Mouse (Mus musculus): ENCODE measurements around the gene Tmem123. TPM values are rescaled to one million over a fixed set of nuclear protein-coding genes. Genes with fewer than 3 reads are reported as not detected.

Gene Tmem123
- polyA plus RNA-seq, 1 experiment = 90.0 TPM

GRCm38 (mm10) chr9:7744156-7744555, 19.7 kb upstream of the Tmem123 start:
- DNase-seq (ENCODE audit: low read depth in 1 of 2, low spot score in 2 of 2) = no peak
- peak overlapping the region; percentile 91 for H3K27ac ChIP-seq (ENCODE audit: insufficient read depth, low read length)
- TF ChIP-seq CTCF (IDR thresholded peaks at IDR 0.05; ENCODE audit: extremely low read depth, insufficient read depth, insufficient read length, insufficient replicate concordance) (no peak), POLR2A (IDR thresholded peaks at IDR 0.05; ENCODE audit: low read depth, low read length) (no peak)
- no peaks in the 10 kb centered on the region for H3K36me3 ChIP-seq (ENCODE audit: control insufficient read depth, insufficient read depth, low read length)
- no peaks in the 10 kb centered on the region for H3K27me3 ChIP-seq (ENCODE audit: control insufficient read depth, insufficient read depth, low read length)
- WGBS = 54% methylated on average over 1 of the region's 1 CpGs
- peaks cover 17% of the 10 kb centered on the region for H3K4me1 ChIP-seq (ENCODE audit: control insufficient read depth, insufficient read depth, insufficient read length)
- no peak overlapping the region for H3K4me3 ChIP-seq (ENCODE audit: extremely low read depth, insufficient read depth, insufficient read length)

DNA sequence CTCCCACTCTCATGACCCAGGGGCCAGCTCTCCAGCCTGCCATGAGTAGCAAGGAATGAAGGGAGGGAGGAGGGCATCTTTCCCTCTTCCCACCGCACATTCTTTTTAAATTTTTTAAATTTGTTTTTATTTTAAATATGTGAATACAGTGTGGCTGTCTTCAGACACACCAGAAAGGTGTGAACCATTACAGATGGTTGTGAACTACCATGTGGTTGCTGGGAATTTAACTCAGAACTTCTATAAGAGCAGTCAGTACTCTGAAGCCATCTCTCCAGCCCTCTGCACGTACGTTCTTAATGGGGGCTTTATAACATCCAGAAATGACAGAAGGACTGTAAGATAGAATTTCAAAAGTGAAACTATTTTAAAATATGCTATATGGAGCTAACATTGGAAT, 15.0 kb upstream of the Tmem123 start:
- no peak for DNase-seq (ENCODE audit: low read depth in 1 of 2, low spot score in 2 of 2)
- TF ChIP-seq POLR2A (IDR thresholded peaks at IDR 0.05; ENCODE audit: low read depth, low read length) = no peak
- no peak for TF ChIP-seq CTCF (IDR thresholded peaks at IDR 0.05; ENCODE audit: extremely low read depth, insufficient read depth, insufficient read length, insufficient replicate concordance)
- WGBS = 85% methylated on average over 3 of the region's 3 CpGs

DNA sequence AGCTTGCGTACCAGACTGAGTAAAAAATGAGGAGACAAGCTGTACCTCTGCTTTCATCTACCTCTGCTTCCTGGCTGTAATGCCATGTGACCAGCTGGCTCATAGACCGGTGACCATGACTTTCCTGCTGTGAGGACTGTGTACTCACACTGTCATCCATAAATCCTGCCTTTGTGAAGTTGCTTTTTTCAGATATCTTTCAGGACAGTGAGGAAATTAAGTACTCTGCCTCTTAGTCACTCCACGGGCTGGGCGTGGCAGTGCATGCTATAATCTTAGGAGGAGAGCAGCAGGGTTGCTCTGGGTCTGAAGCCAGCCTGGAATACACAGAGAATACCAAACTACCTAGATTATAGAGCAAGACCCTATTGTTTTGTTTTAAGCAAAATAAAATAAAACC, 14.3 kb upstream of the Tmem123 start:
- no peak overlapping the region for H3K27ac ChIP-seq (ENCODE audit: insufficient read depth, low read length)
- WGBS = 76% methylated on average over 4 of the region's 4 CpGs
- H3K36me3 ChIP-seq (ENCODE audit: control insufficient read depth, insufficient read depth, low read length) = no peaks in the 10 kb centered on the region
- H3K4me1 ChIP-seq (ENCODE audit: control insufficient read depth, insufficient read depth, insufficient read length) = peaks cover 20% of the 10 kb centered on the region; the same call in 1 of the 2 replicates
- no peak overlapping the region for H3K4me3 ChIP-seq (ENCODE audit: extremely low read depth, insufficient read depth, insufficient read length)
- H3K27me3 ChIP-seq (ENCODE audit: control insufficient read depth, insufficient read depth, low read length) = no peaks in the 10 kb centered on the region
- TF ChIP-seq POLR2A (IDR thresholded peaks at IDR 0.05; ENCODE audit: low read depth, low read length) (no peak), CTCF (IDR thresholded peaks at IDR 0.05; ENCODE audit: extremely low read depth, insufficient read depth, insufficient read length, insufficient replicate concordance) (no peak)
- DNase-seq (ENCODE audit: low read depth in 1 of 2, low spot score in 2 of 2) = no peak

More for the DNA sequence above, 15.0 kb upstream of the Tmem123 start:
- H3K36me3 ChIP-seq (ENCODE audit: control insufficient read depth, insufficient read depth, low read length) = no peaks in the 10 kb centered on the region
- H3K27ac ChIP-seq (ENCODE audit: insufficient read depth, low read length) = no peak overlapping the region
- H3K4me1 ChIP-seq (ENCODE audit: control insufficient read depth, insufficient read depth, insufficient read length) = peaks cover 20% of the 10 kb centered on the region
- no peaks in the 10 kb centered on the region for H3K27me3 ChIP-seq (ENCODE audit: control insufficient read depth, insufficient read depth, low read length)
- no peak overlapping the region for H3K4me3 ChIP-seq (ENCODE audit: extremely low read depth, insufficient read depth, insufficient read length)

DNA sequence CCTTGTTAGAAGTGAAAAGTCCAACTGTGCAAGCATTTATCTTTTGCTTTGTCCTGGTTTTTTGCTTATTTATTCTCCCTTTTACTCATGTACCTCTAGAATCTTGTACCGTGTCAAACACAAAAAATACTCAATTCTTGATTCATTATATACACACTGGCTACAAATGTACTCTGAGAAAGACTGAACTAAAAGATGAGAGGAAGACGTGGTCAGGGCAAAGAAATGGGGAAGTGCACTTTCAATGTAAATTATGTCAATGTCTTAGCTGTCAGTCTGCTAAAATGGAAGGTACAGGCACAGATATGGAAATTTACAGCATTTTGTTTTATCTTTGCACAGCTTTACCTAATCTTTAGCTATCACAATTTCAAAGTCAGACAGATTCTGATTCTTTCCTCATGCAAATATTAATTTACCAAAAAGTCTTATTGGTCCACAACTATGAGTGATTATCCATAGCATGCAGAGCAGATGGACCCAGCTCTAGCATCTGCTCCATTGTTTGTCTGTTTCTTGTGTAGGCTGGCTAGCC, 7.9 kb upstream of the Tmem123 start:
- H3K4me3 ChIP-seq (ENCODE audit: extremely low read depth, insufficient read depth, insufficient read length) = no peak overlapping the region
- no peaks in the 10 kb centered on the region for H3K27me3 ChIP-seq (ENCODE audit: control insufficient read depth, insufficient read depth, low read length)
- peak overlapping the region; percentile 70 for H3K27ac ChIP-seq (ENCODE audit: insufficient read depth, low read length)
- H3K36me3 ChIP-seq (ENCODE audit: control insufficient read depth, insufficient read depth, low read length) = no peaks in the 10 kb centered on the region
- DNase-seq (ENCODE audit: low read depth in 1 of 2, low spot score in 2 of 2) = no peak
- TF ChIP-seq POLR2A (IDR thresholded peaks at IDR 0.05; ENCODE audit: low read depth, low read length) (no peak), CTCF (IDR thresholded peaks at IDR 0.05; ENCODE audit: extremely low read depth, insufficient read depth, insufficient read length, insufficient replicate concordance) (no peak)
- peaks cover 16% of the 10 kb centered on the region; the same call in 1 of the 2 replicates for H3K4me1 ChIP-seq (ENCODE audit: control insufficient read depth, insufficient read depth, insufficient read length)
- WGBS = 13% methylated on average over 2 of the region's 2 CpGs

GRCm38 (mm10) chr9:7761906-7762455, 1.9 kb upstream of the Tmem123 start:
- 90% methylated on average over 17 of the region's 17 CpGs for WGBS
- no peak for TF ChIP-seq POLR2A (IDR thresholded peaks at IDR 0.05; ENCODE audit: low read depth, low read length)
- no peak for TF ChIP-seq CTCF (IDR thresholded peaks at IDR 0.05; ENCODE audit: extremely low read depth, insufficient read depth, insufficient read length, insufficient replicate concordance)
- Histone ChIP-seq H3K36me3 (ENCODE audit: control insufficient read depth, insufficient read depth, low read length) (no peaks in the 10 kb centered on the region), H3K4me3 (ENCODE audit: extremely low read depth, insufficient read depth, insufficient read length) (no peak overlapping the region), H3K27me3 (ENCODE audit: control insufficient read depth, insufficient read depth, low read length) (no peaks in the 10 kb centered on the region), H3K27ac (ENCODE audit: insufficient read depth, low read length) (no peak overlapping the region; the same call in 1 of the 2 replicates), H3K4me1 (ENCODE audit: control insufficient read depth, insufficient read depth, insufficient read length) (peaks cover 7% of the 10 kb centered on the region)
- DNase-seq (ENCODE audit: low read depth in 1 of 2, low spot score in 2 of 2) = no peak

- no peaks in the 10 kb centered on the region for H3K27me3 ChIP-seq (ENCODE audit: control insufficient read depth, insufficient read depth, low read length)
- peak overlapping the region; percentile 98; the same call in 1 of the 2 replicates for H3K27ac ChIP-seq (ENCODE audit: insufficient read depth, low read length)
- H3K36me3 ChIP-seq (ENCODE audit: control insufficient read depth, insufficient read depth, low read length) = no peaks in the 10 kb centered on the region
- WGBS = 63% methylated on average over 3 of the region's 3 CpGs
- no peak for DNase-seq (ENCODE audit: low read depth in 1 of 2, low spot score in 2 of 2)
- TF ChIP-seq CTCF (IDR thresholded peaks at IDR 0.05; ENCODE audit: extremely low read depth, insufficient read depth, insufficient read length, insufficient replicate concordance) (no peak), POLR2A (IDR thresholded peaks at IDR 0.05; ENCODE audit: low read depth, low read length) (no peak)
- H3K4me3 ChIP-seq (ENCODE audit: extremely low read depth, insufficient read depth, insufficient read length) = no peak overlapping the region
- H3K4me1 ChIP-seq (ENCODE audit: control insufficient read depth, insufficient read depth, insufficient read length) = peaks cover 11% of the 10 kb centered on the region
Observed at GRCm38 (mm10) chr9:7762741-7763140, 1.1 kb upstream of the Tmem123 start.

- H3K27me3 ChIP-seq (ENCODE audit: control insufficient read depth, insufficient read depth, low read length) = no peaks in the 10 kb centered on the region
- peak; percentile 40 to 70 for DNase-seq (ENCODE audit: low read depth in 1 of 2, low spot score in 2 of 2)
- H3K36me3 ChIP-seq (ENCODE audit: control insufficient read depth, insufficient read depth, low read length) = peaks cover 7% of the 10 kb centered on the region
- peak overlapping the region; percentile 98 for H3K27ac ChIP-seq (ENCODE audit: insufficient read depth, low read length)
- WGBS = under 1% methylated on average over 14 of the region's 14 CpGs
- peak; percentile 57 for TF ChIP-seq POLR2A (IDR thresholded peaks at IDR 0.05; ENCODE audit: low read depth, low read length)
- TF ChIP-seq CTCF (IDR thresholded peaks at IDR 0.05; ENCODE audit: extremely low read depth, insufficient read depth, insufficient read length, insufficient replicate concordance) = no peak
- H3K4me3 ChIP-seq (ENCODE audit: extremely low read depth, insufficient read depth, insufficient read length) = peak overlapping the region; percentile 99
- H3K4me1 ChIP-seq (ENCODE audit: control insufficient read depth, insufficient read depth, insufficient read length) = peaks cover 11% of the 10 kb centered on the region
Observed at GRCm38 (mm10) chr9:7764463-7764871, 626 bp downstream of the Tmem123 start.
